Mouse (Mus musculus): ENCODE data around the gene Rogdi. TPM values are rescaled to one million over a fixed set of nuclear protein-coding genes. Genes with fewer than 3 reads are reported as not detected.

The Rogdi gene
- total RNA-seq, 2 experiments from 2014 or later = 195 to 236 TPM

Other genes starting within 250 kb of the Rogdi start
- 100 to 1,000 TPM; 189 to 197 TPM for gene Cdip1, start 223.3 kb downstream of the Rogdi start, total RNA-seq (2021)
- not detected for gene 4930562C15Rik, start 178.1 kb downstream of the Rogdi start, total RNA-seq (2021)
- 10 to 100 TPM; 83.9 to 86.9 TPM for gene Ubald1, start 133.2 kb downstream of the Rogdi start, total RNA-seq (2021)
- gene Mgrn1, start 127.3 kb downstream of the Rogdi start, total RNA-seq (2021) = 100 to 1,000 TPM; 207 to 218 TPM
- 10 to 100 TPM; 70.6 to 77.8 TPM for gene Nudt16l1, start 74.8 kb downstream of the Rogdi start, total RNA-seq (2021)
- gene Anks3, start 49.3 kb downstream of the Rogdi start, total RNA-seq (2021) = 10 to 100 TPM; 42.1 to 74.9 TPM
- gene Sept12, start 15.7 kb downstream of the Rogdi start, total RNA-seq (2021) = not detected
- not detected for gene Smim22, start 6.3 kb downstream of the Rogdi start, total RNA-seq (2021)
- gene Glyr1, start 36.3 kb upstream of the Rogdi start, total RNA-seq (2021) = 100 to 1,000 TPM; 145 to 150 TPM
- 10 to 100 TPM; 39.4 to 49.6 TPM for gene Ubn1, start 36.5 kb upstream of the Rogdi start, total RNA-seq (2021)
- under 1 TPM; 0.44 to 0.66 TPM for gene Ppl, start 118.9 kb upstream of the Rogdi start, total RNA-seq (2021)
- 1 to 10 TPM; 5.6 to 6.3 TPM for gene Sec14l5, start 133.6 kb upstream of the Rogdi start, total RNA-seq (2021)
- 10 to 100 TPM; 10.7 to 12.7 TPM for gene Nagpa, start 190.5 kb upstream of the Rogdi start, total RNA-seq (2021)
- 1 to 10 TPM; 5.3 to 5.8 TPM for gene AU021092, start 208.7 kb upstream of the Rogdi start, total RNA-seq (2021)
- 10 to 100 TPM; 28.2 to 28.7 TPM for gene Alg1, start 220.1 kb upstream of the Rogdi start, total RNA-seq (2021)
- gene Eef2kmt, start 242.4 kb upstream of the Rogdi start, total RNA-seq (2021) = 1 to 10 TPM; 3.8 to 4.1 TPM

All from left cerebral cortex, postnatal 36 days (tissue).